Mouse (Mus musculus) frontal cortex, postnatal 36 days (tissue): ENCODE measurements around the gene Tlr7.

ENCODE experiments used
- DNase-seq, 2 experiments: peaks; one replicate each; pipeline ENCODE4 v3.0.0; 2022; ENCODE audit warnings: low spot score in 2 of 2

Tlr7 gene

GRCm38 (mm10) chrX:167276953-167277352, 53.4 kb downstream of the Tlr7 start:
- peak; percentile 56 to 70 for DNase-seq

GRCm38 (mm10) chrX:167276551-167276950, 53.8 kb downstream of the Tlr7 start:
- DNase-seq: peak in 1 of 2 experiments; percentile 3

DNA sequence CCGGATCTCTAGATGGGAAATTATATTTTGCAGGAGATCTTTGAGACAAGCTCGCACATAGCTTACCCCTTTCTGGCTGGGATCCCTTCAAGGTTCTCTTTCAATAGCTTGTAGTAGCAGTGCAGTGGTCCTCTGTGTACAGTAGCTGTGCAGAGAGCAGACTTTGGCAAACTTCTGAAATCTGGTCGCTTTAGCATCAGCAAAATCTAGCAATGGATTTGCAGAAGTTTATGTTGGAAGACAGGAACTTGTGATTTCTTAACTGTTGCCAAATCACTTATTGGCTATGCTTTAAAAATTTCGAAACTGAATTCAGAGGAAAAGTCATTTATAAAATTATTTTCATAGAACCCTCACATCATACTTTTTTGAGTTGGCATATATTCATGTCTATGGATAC, 66.3 kb downstream of the Tlr7 start, which contains the start of gene Tlr8:
TSS of gene Tlr8 (minus strand) at position 244 of the 400 bp plus-strand sequence.
- no peak for DNase-seq

- no peak for DNase-seq
Measured at GRCm38 (mm10) chrX:167263530-167263929, 66.8 kb downstream of the Tlr7 start.
